Mouse (Mus musculus) brain, embryonic 14.5 days (tissue): ENCODE data around the gene Lmtk2.

ENCODE experiments used
- CTCF ChIP-seq: fragments of 200-500 bp; IDR thresholded peaks from 2 replicates; pipeline ENCODE4 v1.5.1; 2012; ENCODE audit warnings: inconsistent platforms, mild to moderate bottlenecking, moderate library complexity, borderline replicate concordance; ENCODE audit not compliant: insufficient read depth, insufficient read length; ENCODE audit errors: extremely low read depth
- POLR2A ChIP-seq: fragments of 200-500 bp; IDR thresholded peaks from 2 replicates; pipeline ENCODE4 v1.6.1; 2012; ENCODE audit warnings: mild to moderate bottlenecking, inconsistent platforms, borderline replicate concordance; ENCODE audit not compliant: poor library complexity, insufficient read depth, insufficient read length, severe bottlenecking; ENCODE audit errors: extremely low read depth

DNA sequence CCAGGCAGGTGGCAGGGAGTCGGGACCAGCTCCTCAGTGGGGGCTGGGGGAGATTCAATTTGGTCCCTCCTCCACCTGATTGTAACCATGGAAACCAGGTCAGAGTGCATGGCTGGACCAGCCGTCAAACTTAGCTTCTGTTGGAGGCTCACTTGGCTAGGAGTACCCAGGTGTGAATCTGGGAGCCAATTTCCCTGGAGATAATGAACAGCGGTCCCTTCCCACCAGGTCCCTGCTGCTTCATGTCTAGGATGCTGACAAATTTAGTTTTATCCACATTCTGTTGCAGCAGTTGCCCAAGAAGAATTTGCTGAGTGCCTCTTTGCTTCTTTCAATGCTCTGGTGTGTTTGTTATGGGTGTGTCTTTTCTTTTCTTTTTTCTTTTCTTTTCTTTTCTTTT, 46.8 kb upstream of the Lmtk2 start:
- TF ChIP-seq POLR2A (no peak), CTCF (no peak)
